Mouse (Mus musculus) stomach, embryonic 14.5 days (tissue): ENCODE measurements at regions not wholly inside any gene's neighbourhood (a gene's known extent, or its start where the extent isn't known, plus 50 kb on each side); places are given as distances from the start of the nearest gene placed in this dataset.

Source experiments
- ATAC-seq: fragments of 200-750 bp; cut with Nextera tagmentation; 2 replicates; pipeline ENCODE4 v1.8.0; 2017; ENCODE audit warnings: low read depth, moderate TSS enrichment; ENCODE audit not compliant: insufficient number of reproducible peaks, insufficient read depth, low FRiP score
- H3K27ac ChIP-seq: fragments of 300-500 bp; sonication (generic); 2 replicates; pipeline ENCODE4 v1.5.1; 2014; ENCODE audit warnings: mild to moderate bottlenecking, low read length, moderate library complexity, mixed read lengths
- H3K27me3 ChIP-seq: fragments of 300-500 bp; sonication (generic); 2 replicates; pipeline ENCODE4 v1.6.1; 2014; ENCODE audit warnings: low read length, control low read depth, mixed read lengths; ENCODE audit not compliant: control insufficient read depth, insufficient read depth
- H3K36me3 ChIP-seq: fragments of 300-500 bp; sonication (generic); 2 replicates; pipeline ENCODE4 v1.6.1; 2014; ENCODE audit warnings: mild to moderate bottlenecking, control low read depth, low read length, moderate library complexity, mixed read lengths; ENCODE audit not compliant: control insufficient read depth, insufficient read depth
- H3K4me1 ChIP-seq: fragments of 300-500 bp; sonication (generic); 2 replicates; pipeline ENCODE4 v1.6.1; 2014; ENCODE audit warnings: low read length, control low read depth, mixed read lengths; ENCODE audit not compliant: control insufficient read depth, insufficient read depth
- H3K4me2 ChIP-seq: fragments of 300-500 bp; sonication (generic); replicated peaks from 2 replicates; pipeline ENCODE4 v1.6.1; 2014; ENCODE audit warnings: low read depth, low read length, control low read depth
- H3K4me3 ChIP-seq: fragments of 300-500 bp; sonication (generic); 2 replicates; pipeline ENCODE4 v1.5.1; 2014; ENCODE audit warnings: low read depth, low read length, control low read depth
- H3K9ac ChIP-seq: fragments of 300-500 bp; sonication (generic); replicated peaks from 2 replicates; pipeline ENCODE4 v1.6.1; 2014; ENCODE audit warnings: low read depth, mild to moderate bottlenecking, control low read depth, low read length, moderate library complexity, mixed read lengths
- H3K9me3 ChIP-seq: fragments of 300-500 bp; sonication (generic); 2 replicates; pipeline ENCODE4 v1.6.1; 2016; ENCODE audit warnings: low read depth, low read length, control low read depth; ENCODE audit not compliant: control insufficient read depth
- WGBS: fragments of 180-500 bp; shearing (Covaris S2); extraction: QIAGEN DNeasy Blood & Tissue Kit; methylation state at CpG from one replicate; pipeline ENCODE4 v1.1.7; 2014; 5-methylcytosine and 5-hydroxymethylcytosine counted together

- H3K36me3 ChIP-seq = no peaks in the 10 kb centered on the region
- H3K9me3 ChIP-seq = no peaks in the 10 kb centered on the region
- no peak for ATAC-seq
- WGBS = 76% methylated on average over 7 of the region's 7 CpGs
- no peak overlapping the region for H3K9ac ChIP-seq
- H3K4me1 ChIP-seq = no peaks in the 10 kb centered on the region
- no peak overlapping the region for H3K27ac ChIP-seq
- no peak overlapping the region for H3K4me3 ChIP-seq
- H3K4me2 ChIP-seq = no peak overlapping the region
- H3K27me3 ChIP-seq = no peaks in the 10 kb centered on the region
Observed at GRCm38 (mm10) chr8:126804115-126804514, 141.5 kb downstream of the Tomm20 start.

DNA sequence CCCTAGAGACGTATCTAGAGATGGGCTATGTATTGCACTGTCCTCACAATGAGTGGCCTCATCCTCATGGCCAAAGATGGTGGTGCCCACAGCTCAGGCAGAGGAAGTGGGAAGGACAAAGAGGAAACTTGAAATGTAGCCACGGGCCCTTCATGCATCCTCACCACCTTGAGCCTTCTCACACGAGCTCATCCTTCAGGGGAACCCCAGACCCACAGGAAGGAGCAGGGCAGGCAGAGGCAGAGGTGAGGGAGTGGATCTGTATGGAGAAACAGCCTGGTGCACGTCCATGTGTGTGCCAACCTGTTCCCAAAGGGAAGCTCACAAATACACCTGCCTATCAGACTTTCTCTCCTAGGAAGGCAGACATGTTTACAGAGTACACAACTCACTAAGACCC, 143.0 kb downstream of the Tomm20 start:
- no peaks in the 10 kb centered on the region for H3K36me3 ChIP-seq
- H3K27me3 ChIP-seq = no peaks in the 10 kb centered on the region
- no peak overlapping the region for H3K9ac ChIP-seq
- ATAC-seq = no peak
- WGBS = 77% methylated on average over 4 of the region's 4 CpGs
- H3K4me1 ChIP-seq = no peaks in the 10 kb centered on the region
- no peak overlapping the region for H3K4me3 ChIP-seq
- no peaks in the 10 kb centered on the region for H3K9me3 ChIP-seq
- H3K27ac ChIP-seq = no peak overlapping the region
- H3K4me2 ChIP-seq = no peak overlapping the region

DNA sequence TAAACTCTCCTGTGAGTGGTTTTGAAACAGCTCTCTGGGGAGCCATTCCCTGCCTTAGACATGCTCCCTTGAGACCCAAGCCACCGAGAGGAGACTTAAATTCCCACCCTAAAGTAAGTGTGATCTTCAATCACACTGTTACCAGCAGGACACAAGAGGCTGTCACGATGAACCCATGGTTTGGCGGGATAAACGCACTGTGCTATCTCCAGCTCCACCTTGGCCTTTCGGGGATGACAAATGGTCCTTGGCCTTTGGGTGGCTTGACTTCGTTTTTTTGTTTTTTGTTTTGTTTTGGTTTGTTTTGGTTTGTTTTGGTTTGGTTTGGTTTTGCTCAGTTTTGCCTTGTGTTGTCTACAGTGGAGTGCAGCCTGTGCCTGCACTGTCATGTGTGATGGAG, 144.7 kb downstream of the Tomm20 start:
- no peaks in the 10 kb centered on the region for H3K27me3 ChIP-seq
- no peak overlapping the region for H3K4me2 ChIP-seq
- H3K4me3 ChIP-seq = no peak overlapping the region
- H3K9me3 ChIP-seq = no peaks in the 10 kb centered on the region
- H3K9ac ChIP-seq = no peak overlapping the region
- no peak for ATAC-seq
- no peaks in the 10 kb centered on the region for H3K36me3 ChIP-seq
- 50% methylated on average over 6 of the region's 6 CpGs for WGBS
- H3K4me1 ChIP-seq = no peaks in the 10 kb centered on the region
- H3K27ac ChIP-seq = no peak overlapping the region

GRCm38 (mm10) chr8:126797571-126798334, 147.9 kb downstream of the Tomm20 start:
- Histone ChIP-seq H3K36me3 (no peaks in the 10 kb centered on the region), H3K4me3 (no peak overlapping the region), H3K9me3 (no peaks in the 10 kb centered on the region), H3K4me2 (no peak overlapping the region), H3K27ac (no peak overlapping the region; the same call in 1 of the 2 replicates), H3K9ac (no peak overlapping the region), H3K4me1 (no peaks in the 10 kb centered on the region), H3K27me3 (no peaks in the 10 kb centered on the region)
- ATAC-seq = no peak
- 82% methylated on average over 9 of the region's 9 CpGs for WGBS

- H3K27me3 ChIP-seq = no peaks in the 10 kb centered on the region
- no peak overlapping the region for H3K4me3 ChIP-seq
- no peak overlapping the region for H3K9ac ChIP-seq
- 74% methylated on average over 3 of the region's 3 CpGs for WGBS
- peaks cover 5% of the 10 kb centered on the region; the same call in 1 of the 2 replicates for H3K4me1 ChIP-seq
- no peaks in the 10 kb centered on the region for H3K9me3 ChIP-seq
- ATAC-seq = no peak
- H3K36me3 ChIP-seq = no peaks in the 10 kb centered on the region
- no peak overlapping the region for H3K4me2 ChIP-seq
- no peak overlapping the region for H3K27ac ChIP-seq
Observed at GRCm38 (mm10) chr8:126793657-126794056, 152.0 kb downstream of the Tomm20 start.

- Histone ChIP-seq H3K4me1 (peaks cover 9% of the 10 kb centered on the region; the same call in 1 of the 2 replicates), H3K4me3 (no peak overlapping the region), H3K9me3 (peaks cover 3% of the 10 kb centered on the region; the same call in 1 of the 2 replicates), H3K27me3 (no peaks in the 10 kb centered on the region), H3K36me3 (no peaks in the 10 kb centered on the region), H3K9ac (no peak overlapping the region), H3K27ac (no peak overlapping the region), H3K4me2 (no peak overlapping the region)
- no peak for ATAC-seq
- WGBS = 65% methylated on average over 4 of the region's 4 CpGs
Observed at GRCm38 (mm10) chr8:126791069-126791468, 154.6 kb downstream of the Tomm20 start.

- H3K4me3 ChIP-seq = no peak overlapping the region
- H3K27me3 ChIP-seq = no peaks in the 10 kb centered on the region
- H3K27ac ChIP-seq = no peak overlapping the region
- peaks cover 9% of the 10 kb centered on the region; the same call in 1 of the 2 replicates for H3K4me1 ChIP-seq
- no peak overlapping the region for H3K4me2 ChIP-seq
- no peaks in the 10 kb centered on the region for H3K36me3 ChIP-seq
- peaks cover 3% of the 10 kb centered on the region; the same call in 1 of the 2 replicates for H3K9me3 ChIP-seq
- 90% methylated on average over 9 of the region's 9 CpGs for WGBS
- no peak for ATAC-seq
- no peak overlapping the region for H3K9ac ChIP-seq
Observed at GRCm38 (mm10) chr8:126790214-126790613, 155.4 kb downstream of the Tomm20 start.

DNA sequence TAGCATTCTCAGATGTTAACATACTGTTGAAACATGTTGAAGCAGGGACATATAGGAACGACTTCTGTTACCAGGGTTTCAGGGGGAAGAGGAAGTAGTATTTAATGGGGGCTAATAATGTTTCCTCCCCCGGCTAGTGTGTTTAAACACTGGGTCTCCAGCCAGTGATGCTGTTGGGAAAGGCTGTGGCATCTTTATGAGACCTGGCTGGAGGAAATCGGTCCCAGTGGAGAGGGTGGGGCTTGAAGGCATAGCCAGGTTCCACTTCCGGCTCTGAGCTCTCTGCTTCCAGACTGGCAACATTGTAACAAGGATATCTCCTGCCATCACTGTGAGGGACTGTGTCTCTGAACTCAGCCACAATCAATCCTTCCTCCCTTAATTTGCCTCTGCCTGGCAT, 156.6 kb downstream of the Tomm20 start:
- ATAC-seq = peak; percentile 38; the same call in 1 of the 2 replicates
- H3K4me2 ChIP-seq = no peak overlapping the region
- H3K27me3 ChIP-seq = no peaks in the 10 kb centered on the region
- H3K9ac ChIP-seq = no peak overlapping the region
- peaks cover 3% of the 10 kb centered on the region; the same call in 1 of the 2 replicates for H3K9me3 ChIP-seq
- peaks cover 9% of the 10 kb centered on the region; the same call in 1 of the 2 replicates for H3K4me1 ChIP-seq
- no peaks in the 10 kb centered on the region for H3K36me3 ChIP-seq
- WGBS = 31% methylated on average over 4 of the region's 4 CpGs
- 0 out of 2 replicates have a peak overlapping the region, but pooled peaks have one; percentile 27 for H3K27ac ChIP-seq
- no peak overlapping the region for H3K4me3 ChIP-seq
